Mouse (Mus musculus) left cerebral cortex, postnatal 36 days (tissue): ENCODE measurements around the gene Depdc1b. TPM values are rescaled to one million over a fixed set of nuclear protein-coding genes. Genes with fewer than 3 reads are reported as not detected.

Experiments used
- DNase-seq, 2 experiments: peaks; one replicate each; pipeline ENCODE4 v3.0.0; 2021 to 2022; ENCODE audit warnings: low spot score in 2 of 2, mixed read lengths in 1 of 2
- intact Hi-C: fragments of 180-260 bp; cut with DNase I; formaldehyde crosslinking; loops from one replicate; pipeline ENCODE4 v1.15.1; 2025
- total RNA-seq, 2 experiments: library from RNA; stranded (reverse); gene quantifications; 2 replicates each; pipeline ENCODE4 v1.2.3; 2021

Gene Depdc1b
- total RNA-seq, 2 experiments from 2014 or later = 0.32 to 0.91 TPM

DNA sequence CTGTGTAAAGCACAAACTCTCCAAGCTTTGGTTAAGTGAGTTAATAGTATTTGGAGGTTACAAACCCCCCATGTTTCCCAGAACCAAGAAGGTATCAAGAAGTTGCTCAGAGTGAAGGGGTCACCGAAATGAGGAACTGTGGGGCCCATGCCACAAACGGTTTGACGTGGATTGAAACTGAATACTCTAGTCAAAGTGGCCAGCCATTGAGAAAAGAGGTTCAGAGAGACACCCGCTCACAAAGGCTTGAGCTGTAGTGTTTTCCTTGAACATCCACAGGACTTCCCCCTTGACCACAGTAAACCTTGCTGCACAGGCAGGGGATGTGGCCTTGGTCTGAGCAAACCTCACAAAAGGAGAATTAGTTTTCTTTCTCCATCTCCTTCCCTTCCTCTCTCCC, 88.2 kb downstream of the Depdc1b start:
- intact Hi-C loops = no loop called here
- DNase-seq = no peak

DNA sequence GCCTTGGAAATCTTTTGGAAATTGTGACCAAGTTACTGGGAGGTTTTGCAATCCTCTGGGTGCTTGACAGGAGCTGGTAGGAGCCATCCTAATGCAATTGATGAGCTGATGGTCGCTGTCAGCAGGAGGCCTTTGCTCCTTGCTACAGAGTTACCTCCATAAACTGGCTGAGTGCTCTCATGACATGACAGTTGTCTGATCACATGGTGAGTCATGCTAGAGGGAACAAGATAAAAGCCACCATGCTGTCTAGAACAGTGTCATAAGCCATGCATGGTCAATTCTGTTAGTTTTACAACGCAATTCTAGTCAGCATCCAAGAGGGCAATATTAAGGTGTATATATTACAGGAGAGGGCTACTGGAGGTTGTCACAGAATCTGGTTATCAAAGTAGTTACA, 99.3 kb downstream of the Depdc1b start:
- DNase-seq = no peak
- intact Hi-C loops = loop anchor here (10.0 kb wide), 1 partner anchor 1831 kb away; no protein-coding TSS in a partner anchor

DNA sequence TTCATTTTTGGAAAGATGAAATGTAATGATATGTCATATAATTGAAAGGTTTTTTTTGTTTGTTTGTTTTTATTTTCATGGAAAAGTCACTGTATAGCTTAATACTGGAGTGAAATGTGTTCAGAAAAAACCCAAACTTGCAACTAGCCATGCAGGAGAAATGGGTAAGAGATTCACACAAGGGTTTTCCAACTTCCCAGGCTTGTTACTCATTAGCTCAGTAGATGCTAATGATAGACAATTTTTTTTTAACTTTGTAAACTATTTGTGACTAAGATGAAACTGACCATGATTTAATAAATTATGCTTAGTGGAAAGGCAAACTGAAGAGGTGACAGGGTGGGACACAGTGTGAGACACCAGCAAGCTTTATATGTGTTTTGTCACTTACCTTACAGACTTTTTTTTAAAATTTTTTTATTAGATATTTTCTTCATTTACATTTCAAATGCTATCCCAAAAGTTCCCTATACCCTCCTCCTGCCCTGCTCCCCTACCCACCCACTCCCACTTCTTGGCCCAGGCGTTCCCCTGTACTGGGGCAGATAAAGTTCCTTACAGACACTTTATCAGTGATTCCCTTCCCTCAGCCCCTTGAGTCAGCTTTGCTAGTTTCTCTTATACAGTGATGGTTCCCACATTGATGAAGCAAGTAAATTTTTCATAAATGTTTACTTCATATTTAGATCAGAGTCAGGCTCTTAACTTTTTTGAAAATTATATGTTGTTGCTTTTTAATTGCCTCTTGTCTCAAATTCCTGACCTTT, 102.8 kb downstream of the Depdc1b start:
- intact Hi-C loops = loop anchor here (10.0 kb wide), 1 partner anchor 1834 kb away; no protein-coding TSS in a partner anchor
- DNase-seq = no peak

DNA sequence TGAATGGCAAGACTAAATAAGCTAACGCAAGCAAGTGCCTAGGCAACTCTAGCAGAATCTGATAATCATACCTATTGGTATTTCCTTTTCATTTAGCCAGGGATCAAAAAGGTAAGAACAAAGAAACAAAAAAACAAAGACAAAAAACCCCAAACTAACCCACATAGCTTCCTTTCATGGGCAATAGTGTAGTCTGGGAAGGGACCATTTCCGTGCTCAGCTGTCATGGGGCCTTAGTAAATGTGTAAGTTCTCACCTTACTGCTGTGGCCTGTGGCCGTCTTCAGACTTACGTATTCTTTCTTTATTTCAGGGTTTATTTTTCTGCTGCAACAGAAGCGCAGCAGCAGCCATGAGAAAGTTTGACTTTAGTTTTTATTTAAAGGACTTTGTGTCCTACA, 110.2 kb downstream of the Depdc1b start:
- intact Hi-C loops = no loop called here
- DNase-seq = no peak

DNA sequence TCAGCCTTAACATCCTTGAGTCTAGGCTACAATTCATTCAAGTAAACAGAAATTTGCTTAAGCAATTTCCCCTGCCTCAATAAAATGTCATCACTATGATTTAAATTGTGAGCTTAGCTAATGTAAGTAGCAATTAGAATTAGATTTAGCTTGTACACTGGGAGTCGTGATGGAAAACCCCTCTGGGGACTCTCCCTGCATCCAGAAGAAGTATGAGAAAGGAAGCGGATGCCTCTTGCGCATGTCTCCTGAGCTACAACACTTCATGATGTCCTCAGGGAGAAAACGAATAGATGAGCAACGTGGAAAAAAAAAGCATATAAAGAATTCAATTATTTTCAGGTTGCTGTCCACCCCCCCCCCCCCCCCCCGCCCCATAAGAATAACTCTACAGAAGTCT, 112.7 kb downstream of the Depdc1b start:
- no peak for DNase-seq
- intact Hi-C loops = no loop called here

DNA sequence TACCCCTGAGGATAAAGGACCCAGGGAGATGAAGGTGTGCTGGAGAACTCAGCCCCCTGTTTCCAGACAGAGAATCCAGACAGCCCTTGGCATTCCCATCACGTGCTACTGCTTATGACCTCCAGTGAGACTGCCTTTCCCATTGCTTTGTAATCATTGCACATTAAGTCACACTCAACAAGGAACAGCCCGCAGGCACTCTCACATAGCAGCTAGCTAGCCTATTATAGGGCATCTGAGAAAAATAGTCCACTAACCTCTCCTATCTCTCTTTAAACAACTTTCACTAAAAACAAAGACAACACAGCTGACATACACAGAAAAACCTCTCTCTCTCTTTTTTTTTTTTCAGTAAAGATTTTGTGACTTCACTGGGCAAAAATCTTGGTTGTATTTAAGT, 113.5 kb downstream of the Depdc1b start:
- intact Hi-C loops = no loop called here
- no peak for DNase-seq

DNA sequence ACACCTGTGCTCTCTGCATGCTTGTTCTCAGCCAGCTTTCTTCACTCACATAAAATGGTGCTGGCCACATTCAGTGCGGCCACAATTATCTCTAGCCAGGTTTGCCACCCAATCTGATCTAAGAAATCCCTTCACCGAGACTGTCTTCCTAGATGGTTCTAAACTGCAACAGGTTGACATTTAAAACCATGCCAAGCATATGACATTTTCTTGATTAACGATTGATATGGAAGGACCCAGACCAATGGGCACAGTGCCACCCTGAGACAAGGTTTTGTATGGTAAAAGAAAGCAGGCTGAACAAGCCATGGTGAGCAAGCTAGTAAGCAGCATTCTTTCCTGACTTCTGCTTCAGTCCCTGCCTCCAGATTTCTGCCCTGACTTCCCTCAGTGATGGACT, 115.6 kb downstream of the Depdc1b start:
- intact Hi-C loops = no loop called here
- no peak for DNase-seq

DNA sequence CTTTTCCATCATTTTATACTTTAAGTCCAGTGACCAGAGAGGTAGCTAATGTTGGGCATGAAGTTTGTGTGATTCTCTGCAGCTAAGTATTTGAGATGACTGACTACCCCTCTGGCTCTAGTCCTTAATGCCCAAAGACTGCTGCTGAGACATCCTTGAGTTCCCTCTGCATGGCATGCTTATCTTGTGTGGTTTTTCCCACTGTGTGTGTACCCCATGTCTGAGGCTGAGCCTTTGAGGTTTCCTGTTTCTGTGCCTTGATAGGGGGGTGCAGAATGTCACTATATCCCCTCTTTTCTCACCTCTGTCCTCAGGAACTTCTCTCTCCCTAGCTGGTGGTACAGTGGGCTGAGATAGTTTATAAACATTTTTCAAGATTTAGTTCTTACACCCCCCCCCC, 119.6 kb downstream of the Depdc1b start:
- DNase-seq = no peak
- intact Hi-C loops = no loop called here

DNA sequence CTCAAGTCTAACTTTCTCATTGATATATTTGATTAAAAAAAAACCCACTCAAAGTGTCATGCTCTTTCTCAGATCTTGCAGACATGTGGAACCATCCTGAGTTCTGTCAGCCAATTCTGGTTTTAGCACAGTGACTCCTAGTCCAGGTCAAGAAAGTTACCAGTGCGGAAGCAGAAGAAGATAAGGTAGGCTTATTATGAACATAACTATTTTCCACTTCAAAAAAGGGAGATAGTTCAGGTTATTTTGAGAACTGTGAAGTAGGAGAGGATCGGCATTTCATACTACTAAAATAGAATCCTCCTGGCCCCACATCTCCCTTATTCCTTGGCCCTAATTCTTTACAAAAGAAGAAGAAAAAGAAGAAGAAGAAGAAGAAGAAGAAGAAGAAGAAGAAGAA, 121.3 kb downstream of the Depdc1b start:
- no peak for DNase-seq
- intact Hi-C loops = no loop called here

DNA sequence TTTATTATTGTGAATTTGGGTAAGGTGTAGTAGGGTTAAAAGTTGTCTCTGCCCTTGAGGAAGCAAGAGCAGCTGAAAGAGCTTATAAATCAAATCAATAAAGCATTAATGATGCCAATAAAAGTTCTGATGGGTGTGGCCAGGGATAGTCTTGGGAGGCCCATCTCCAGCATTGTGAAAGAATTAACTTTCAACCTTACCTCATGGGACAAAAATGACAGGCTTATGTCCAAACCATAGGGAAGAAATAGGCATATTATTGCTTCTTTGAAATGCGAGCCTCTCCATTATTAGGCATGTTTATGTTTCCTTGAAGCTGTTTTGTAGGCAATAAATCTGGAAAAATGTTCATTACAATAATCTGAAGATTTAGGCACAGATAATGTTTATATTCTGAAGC, 122.9 kb downstream of the Depdc1b start:
- intact Hi-C loops = no loop called here
- DNase-seq = no peak

DNA sequence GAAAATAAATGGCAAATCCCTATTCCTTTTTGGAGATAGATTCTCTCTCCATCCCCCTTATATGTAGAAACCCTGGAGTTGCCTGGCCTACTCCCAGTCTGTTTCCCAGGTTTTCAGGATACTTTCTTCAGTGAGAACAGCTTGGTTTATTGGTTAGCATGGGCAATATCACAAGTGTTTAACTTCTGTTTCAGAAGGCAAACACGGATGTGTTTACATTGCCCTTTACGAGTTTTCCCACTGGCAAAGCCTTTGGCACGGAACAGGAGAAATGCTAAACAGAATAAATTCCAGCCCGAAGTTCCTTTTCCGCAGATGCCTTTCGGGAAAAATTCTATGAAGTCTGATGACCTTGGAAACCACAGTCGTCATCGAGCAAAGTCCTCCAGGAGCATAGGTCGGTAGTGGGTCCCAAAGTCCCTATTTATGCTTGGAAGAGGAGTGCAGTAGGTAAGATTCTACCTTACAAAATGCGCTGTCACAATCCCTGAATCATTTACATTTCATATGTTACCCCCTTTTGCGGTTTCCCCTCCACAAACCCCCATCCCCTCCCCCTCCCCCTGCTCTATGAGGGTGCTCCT, 132.3 kb downstream of the Depdc1b start:
- no peak for DNase-seq
- intact Hi-C loops = no loop called here

DNA sequence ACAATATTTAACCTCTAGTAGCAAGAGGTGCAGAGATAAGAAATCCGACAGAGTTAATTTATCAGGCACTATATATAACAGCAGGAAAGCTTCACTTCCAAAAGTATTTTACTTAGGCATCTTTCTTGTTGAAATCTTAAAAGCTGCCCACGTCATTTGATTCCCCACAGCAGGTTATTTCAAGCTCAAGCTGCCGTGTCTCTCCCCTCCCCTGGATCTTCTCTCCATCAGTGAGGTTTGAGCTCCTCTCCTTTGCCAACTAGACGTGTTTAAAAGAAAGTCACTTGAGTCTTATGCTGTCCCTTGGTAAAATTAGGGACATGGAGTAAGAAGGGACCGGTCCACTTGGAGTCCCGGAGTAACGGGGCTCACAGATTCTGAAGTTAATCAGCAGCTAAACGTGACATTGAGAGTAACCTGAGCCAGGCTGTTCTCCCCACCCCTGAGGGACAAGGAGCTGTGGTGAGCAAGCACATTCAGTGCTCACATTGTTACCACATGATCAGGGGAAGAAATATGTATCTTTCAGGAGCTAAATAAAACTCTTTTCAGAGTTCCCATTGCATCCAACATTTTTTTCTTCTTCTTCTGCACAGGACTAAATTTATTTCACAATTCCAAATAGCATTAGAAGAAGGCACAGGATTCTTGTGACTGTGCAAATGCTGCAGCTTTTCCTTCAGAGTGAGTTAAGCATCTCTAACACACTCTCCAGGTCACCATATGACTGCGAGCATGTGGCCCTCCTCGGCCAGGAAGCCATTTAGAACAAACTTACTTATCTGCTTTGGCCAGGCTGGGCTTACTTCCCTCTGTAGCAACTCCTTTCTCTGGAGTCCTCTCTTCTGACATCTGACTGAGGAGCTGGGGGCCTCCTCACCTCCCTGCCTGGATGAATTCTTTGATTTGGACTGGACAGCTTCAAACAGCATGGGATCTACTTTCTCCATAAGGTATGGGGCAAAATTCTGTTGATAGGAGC, 133.3 kb downstream of the Depdc1b start, which contains the start of gene Pde4d:
Gene Pde4d (plus strand): TSS at position 833 of the 982 bp plus-strand sequence.
- intact Hi-C loops = no loop called here
- peak; percentile 36 to 49 for DNase-seq

DNA sequence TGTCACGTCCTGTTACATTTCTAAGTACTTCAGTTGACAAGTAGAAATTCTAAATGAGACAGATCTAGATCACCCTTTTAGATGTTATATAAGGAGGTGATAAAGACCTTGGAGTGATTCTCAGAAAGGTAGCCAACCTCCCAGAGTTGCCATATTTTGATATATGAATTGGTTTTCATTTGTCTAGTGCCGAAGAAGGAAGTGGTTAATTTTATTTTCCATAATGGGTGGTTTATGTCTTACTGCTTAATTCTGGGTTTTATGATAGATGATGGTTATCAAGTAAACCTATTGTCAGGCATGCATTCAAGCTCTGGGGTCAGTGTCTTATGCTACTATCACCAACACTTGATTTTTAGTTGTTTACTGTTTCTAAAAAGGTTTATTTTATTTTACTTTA, 135.0 kb downstream of the Depdc1b start:
- intact Hi-C loops = no loop called here
- no peak for DNase-seq

DNA sequence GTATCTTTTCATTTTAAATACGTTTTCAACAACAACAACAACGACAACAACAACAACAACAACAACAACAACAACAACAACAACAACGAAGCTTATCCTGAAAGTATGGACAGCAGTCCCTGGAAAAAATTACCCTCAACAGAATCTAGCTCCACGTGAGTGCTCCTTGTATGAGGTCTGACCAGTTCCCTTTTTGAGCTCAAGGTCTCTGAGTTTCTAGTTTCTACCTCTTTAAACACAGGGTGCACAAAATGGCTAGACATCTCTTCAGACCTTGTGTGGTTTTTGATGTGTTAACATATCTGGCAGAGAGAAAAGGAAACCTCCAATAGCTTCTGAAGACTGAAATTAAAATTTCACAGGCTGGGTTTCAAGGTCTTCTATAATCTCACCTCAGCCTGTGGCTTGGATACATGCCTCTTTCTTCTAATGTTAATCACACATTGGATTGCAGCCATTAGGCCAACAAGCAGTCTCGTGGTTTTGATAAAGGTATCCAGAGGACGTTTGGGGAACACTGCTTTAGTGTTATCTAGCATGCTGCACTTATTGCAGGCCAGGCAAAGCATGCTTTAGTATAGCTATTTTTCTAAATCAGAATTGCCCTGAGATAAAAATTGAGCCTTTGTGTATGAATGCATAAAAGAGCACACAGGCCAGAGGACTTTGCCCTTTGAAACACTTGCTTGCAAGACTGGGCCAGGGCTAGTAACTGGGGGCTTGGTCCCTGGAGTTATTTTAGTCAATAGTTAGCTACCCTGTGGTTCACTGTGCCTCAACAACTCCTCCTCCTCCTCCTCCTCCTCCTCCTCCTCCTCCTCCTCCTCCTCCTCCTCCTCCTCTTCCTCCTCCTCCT, 137.2 kb downstream of the Depdc1b start:
- no peak for DNase-seq
- intact Hi-C loops = no loop called here

Other genes with a start within 250 kb of the Depdc1b start
- 10 to 100 TPM; 20.3 to 21.4 TPM for gene Ndufaf2, start 157.7 kb upstream of the Depdc1b start, total RNA-seq
- gene Ercc8, start 157.6 kb upstream of the Depdc1b start, total RNA-seq = 10 to 100 TPM; 16.3 to 19.5 TPM
- 1 to 10 TPM; 7.1 to 9.6 TPM for gene Elovl7, start 101.9 kb upstream of the Depdc1b start, total RNA-seq
- 100 to 1,000 TPM; 110 to 119 TPM for gene Pde4d, start 133.6 kb downstream of the Depdc1b start, total RNA-seq